Mouse (Mus musculus) embryonic fibroblast, embryonic 13.5 days (primary cell): ENCODE measurements around the gene Mcat.

Experiments
- CTCF ChIP-seq: IDR thresholded peaks from 2 replicates; pipeline ENCODE4 v1.5.1; 2011; ENCODE audit warnings: mild to moderate bottlenecking, control low read depth, low read length, moderate library complexity, borderline replicate concordance; ENCODE audit not compliant: insufficient read depth
- POLR2A ChIP-seq: IDR thresholded peaks from 2 replicates; pipeline ENCODE4 v1.6.1; 2011; ENCODE audit warnings: low read depth, mild to moderate bottlenecking, control low read depth, low read length, moderate library complexity

- TF ChIP-seq CTCF (no peak), POLR2A (no peak)
Observed at GRCm38 (mm10) chr15:83520861-83521382, 42.7 kb downstream of the Mcat start.
